Mouse (Mus musculus): ENCODE measurements at regions not wholly inside any gene's neighbourhood (a gene's known extent, or its start where the extent isn't known, plus 50 kb on each side); places are given as distances from the start of the nearest gene placed in this dataset.

- in situ Hi-C loops (cut with MboI; ENCODE audit: unreplicated experiment in 2 of 2) = no loop called here
Observed at GRCm38 (mm10) chr11:19796950-19797670, 127.1 kb upstream of the Spred2 start.

- in situ Hi-C loops (cut with MboI; ENCODE audit: unreplicated experiment in 2 of 2) = loop anchor here (25.0 kb wide), 4 partner anchors 628 to 1653 kb away; no protein-coding TSS in a partner anchor
Observed at GRCm38 (mm10) chr11:19809359-19809758, 114.8 kb upstream of the Spred2 start.

GRCm38 (mm10) chr11:19811271-19811991 is 112.7 kb upstream of the Spred2 start:
- in situ Hi-C loops (cut with MboI; ENCODE audit: unreplicated experiment in 2 of 2) = loop anchor here (25.0 kb wide), 4 partner anchors 626 to 1651 kb away; no protein-coding TSS in a partner anchor

GRCm38 (mm10) chr11:19811992-19812690 is 112.0 kb upstream of the Spred2 start:
- in situ Hi-C loops (cut with MboI; ENCODE audit: unreplicated experiment in 2 of 2) = loop anchor here (25.0 kb wide), 4 partner anchors 625 to 1650 kb away; no protein-coding TSS in a partner anchor

GRCm38 (mm10) chr11:19813549-19813948 is 110.6 kb upstream of the Spred2 start:
- in situ Hi-C loops (cut with MboI; ENCODE audit: unreplicated experiment in 2 of 2) = loop anchor here (25.0 kb wide), 4 partner anchors 624 to 1649 kb away; no protein-coding TSS in a partner anchor

GRCm38 (mm10) chr11:19822991-19823390 is 101.2 kb upstream of the Spred2 start:
- in situ Hi-C loops (cut with MboI; ENCODE audit: unreplicated experiment in 2 of 2) = loop anchor here (5.0 to 25.0 kb wide), 7 partner anchors 614 to 1639 kb away; no protein-coding TSS in a partner anchor

- in situ Hi-C loops (cut with MboI; ENCODE audit: unreplicated experiment in 2 of 2) = loop anchor here (5.0 to 25.0 kb wide), 7 partner anchors 614 to 1639 kb away; no protein-coding TSS in a partner anchor
Observed at GRCm38 (mm10) chr11:19823461-19823895, 100.7 kb upstream of the Spred2 start.

- in situ Hi-C loops (cut with MboI; ENCODE audit: unreplicated experiment in 2 of 2) = loop anchor here in 1 of 2 experiments (10.0 kb wide), 1 partner anchor 1088 kb away; no protein-coding TSS in a partner anchor
Observed at GRCm38 (mm10) chr11:19826481-19827185, 97.5 kb upstream of the Spred2 start.

- in situ Hi-C loops (cut with MboI; ENCODE audit: unreplicated experiment in 2 of 2) = loop anchor here in 1 of 2 experiments (10.0 kb wide), 1 partner anchor 1087 kb away; no protein-coding TSS in a partner anchor
Observed at GRCm38 (mm10) chr11:19827996-19828395, 96.2 kb upstream of the Spred2 start.

- in situ Hi-C loops (cut with MboI; ENCODE audit: unreplicated experiment in 2 of 2) = loop anchor here in 1 of 2 experiments (10.0 kb wide), 1 partner anchor 1086 kb away; no protein-coding TSS in a partner anchor
Observed at GRCm38 (mm10) chr11:19828959-19829401, 95.2 kb upstream of the Spred2 start.

GRCm38 (mm10) chr11:19829564-19830279 is 94.5 kb upstream of the Spred2 start:
- in situ Hi-C loops (cut with MboI; ENCODE audit: unreplicated experiment in 2 of 2) = loop anchor here (5.0 to 10.0 kb wide), 7 partner anchors 88 to 1085 kb away; partner anchors contain the start of gene Spred2 (in 1 of the 2)

- in situ Hi-C loops (cut with MboI; ENCODE audit: unreplicated experiment in 2 of 2) = loop anchor here (5.0 kb wide), 6 partner anchors 87 to 242 kb away; partner anchors contain the start of gene Spred2 (in 1 of the 2)
Observed at GRCm38 (mm10) chr11:19830280-19831062, 93.7 kb upstream of the Spred2 start.

GRCm38 (mm10) chr11:19834561-19834960 is 89.6 kb upstream of the Spred2 start:
- in situ Hi-C loops (cut with MboI; ENCODE audit: unreplicated experiment in 2 of 2) = loop anchor here (5.0 kb wide), 6 partner anchors 83 to 238 kb away; partner anchors contain the start of gene Spred2 (in 1 of the 2)

GRCm38 (mm10) chr11:19835221-19835745 is 88.9 kb upstream of the Spred2 start:
- in situ Hi-C loops (cut with MboI; ENCODE audit: unreplicated experiment in 2 of 2) = no loop called here

GRCm38 (mm10) chr11:19838932-19839331 is 85.2 kb upstream of the Spred2 start:
- in situ Hi-C loops (cut with MboI; ENCODE audit: unreplicated experiment in 2 of 2) = no loop called here

- in situ Hi-C loops (cut with MboI; ENCODE audit: unreplicated experiment in 2 of 2) = no loop called here
Observed at GRCm38 (mm10) chr11:19843084-19843483, 81.1 kb upstream of the Spred2 start.

- in situ Hi-C loops (cut with MboI; ENCODE audit: unreplicated experiment in 2 of 2) = no loop called here
Observed at GRCm38 (mm10) chr11:19847910-19848309, 76.3 kb upstream of the Spred2 start.

- in situ Hi-C loops (cut with MboI; ENCODE audit: unreplicated experiment in 2 of 2) = no loop called here
Observed at GRCm38 (mm10) chr11:19848412-19848811, 75.8 kb upstream of the Spred2 start.

Measured in v-Abl transformed pro-B cells (cell line).